Mouse (Mus musculus): ENCODE results near the gene 1700008O03Rik.

The 1700008O03Rik gene

GRCm38 (mm10) chr7:44375207-44375606 lies 10.4 kb downstream of the 1700008O03Rik start:
- DNase-seq (ENCODE audit: low read depth): no peak

- DNase-seq (ENCODE audit: low read depth): no peak
Measured at GRCm38 (mm10) chr7:44374756-44375155, 10.9 kb downstream of the 1700008O03Rik start.

- peak; percentile 82 for DNase-seq (ENCODE audit: low read depth)
Measured at GRCm38 (mm10) chr7:44373889-44374652, 11.5 kb downstream of the 1700008O03Rik start.

GRCm38 (mm10) chr7:44373460-44373859 lies 12.2 kb downstream of the 1700008O03Rik start:
- no peak for DNase-seq (ENCODE audit: low read depth)

- no peak for DNase-seq (ENCODE audit: low read depth)
Measured at GRCm38 (mm10) chr7:44372678-44373077, 12.9 kb downstream of the 1700008O03Rik start.

GRCm38 (mm10) chr7:44360792-44361301 lies 24.8 kb downstream of the 1700008O03Rik start:
- DNase-seq (ENCODE audit: low read depth): peak; percentile 33

- peak; percentile 91 for DNase-seq (ENCODE audit: low read depth)
Measured at GRCm38 (mm10) chr7:44359908-44360672, 25.5 kb downstream of the 1700008O03Rik start.

GRCm38 (mm10) chr7:44358886-44359654 lies 26.6 kb downstream of the 1700008O03Rik start:
- no peak for DNase-seq (ENCODE audit: low read depth)

- DNase-seq (ENCODE audit: low read depth): no peak
Measured at GRCm38 (mm10) chr7:44358012-44358411, 27.6 kb downstream of the 1700008O03Rik start.

- DNase-seq (ENCODE audit: low read depth): no peak
Measured at GRCm38 (mm10) chr7:44357531-44357930, 28.1 kb downstream of the 1700008O03Rik start.

- DNase-seq (ENCODE audit: low read depth): no peak
Measured at GRCm38 (mm10) chr7:44356590-44357481, 28.8 kb downstream of the 1700008O03Rik start.

- no peak for DNase-seq (ENCODE audit: low read depth)
Measured at GRCm38 (mm10) chr7:44355411-44355810, 30.2 kb downstream of the 1700008O03Rik start.

- no peak for DNase-seq (ENCODE audit: low read depth)
Measured at GRCm38 (mm10) chr7:44353601-44354340, 31.8 kb downstream of the 1700008O03Rik start.

- DNase-seq (ENCODE audit: low read depth): no peak
Measured at GRCm38 (mm10) chr7:44352750-44353600, 32.6 kb downstream of the 1700008O03Rik start.

GRCm38 (mm10) chr7:44351881-44352749 lies 33.5 kb downstream of the 1700008O03Rik start:
- no peak for DNase-seq (ENCODE audit: low read depth)

GRCm38 (mm10) chr7:44350957-44351711 lies 34.5 kb downstream of the 1700008O03Rik start:
- peak; percentile 85 for DNase-seq (ENCODE audit: low read depth)

- no peak for DNase-seq (ENCODE audit: low read depth)
Measured at GRCm38 (mm10) chr7:44349043-44349442, 36.6 kb downstream of the 1700008O03Rik start.

GRCm38 (mm10) chr7:44344622-44345021 lies 41.0 kb downstream of the 1700008O03Rik start:
- peak; percentile 30 for DNase-seq (ENCODE audit: low read depth)
